Mouse (Mus musculus) limb, embryonic 11.5 days (tissue): ENCODE results near the gene Atg9b. TPM values are rescaled to one million over a fixed set of nuclear protein-coding genes. Genes with fewer than 3 reads are reported as not detected.

Source experiments
- ATAC-seq: fragments of 200-750 bp; cut with Nextera tagmentation; 2 replicates; pipeline ENCODE4 v1.8.0; 2017; ENCODE audit warnings: low read depth; ENCODE audit not compliant: insufficient number of reproducible peaks, low FRiP score, low TSS enrichment
- DNase-seq: peaks from one replicate; pipeline ENCODE4 v3.0.0-alpha.2; 2015; ENCODE audit warnings: low spot score
- H3K27ac ChIP-seq: fragments of 300-500 bp; sonication (generic); replicated peaks from 2 replicates; pipeline ENCODE4 v1.5.1; 2014; ENCODE audit warnings: low read depth, mild to moderate bottlenecking, low read length
- H3K27me3 ChIP-seq: fragments of 300-500 bp; sonication (generic); 2 replicates; pipeline ENCODE4 v1.6.1; 2014; ENCODE audit warnings: mild to moderate bottlenecking, low read length, mixed read lengths; ENCODE audit not compliant: control insufficient read depth, insufficient read depth
- H3K36me3 ChIP-seq: fragments of 300-500 bp; sonication (generic); 2 replicates; pipeline ENCODE4 v1.6.1; 2014; ENCODE audit warnings: mild to moderate bottlenecking, low read length, moderate library complexity, mixed read lengths; ENCODE audit not compliant: control insufficient read depth, insufficient read depth
- H3K4me1 ChIP-seq: fragments of 300-500 bp; sonication (generic); 2 replicates; pipeline ENCODE4 v1.6.1; 2014; ENCODE audit warnings: low read length, mixed read lengths; ENCODE audit not compliant: control insufficient read depth, insufficient read depth
- H3K4me2 ChIP-seq: fragments of 300-500 bp; sonication (generic); 2 replicates; pipeline ENCODE4 v1.6.1; 2014; ENCODE audit warnings: low read depth, mild to moderate bottlenecking, moderate library complexity; ENCODE audit not compliant: severe bottlenecking
- H3K4me3 ChIP-seq: fragments of 300-500 bp; sonication (generic); 2 replicates; pipeline ENCODE4 v1.5.1; 2014; ENCODE audit warnings: low read depth, low read length
- H3K9ac ChIP-seq: fragments of 300-500 bp; sonication (generic); 2 replicates; pipeline ENCODE4 v1.6.1; 2014; ENCODE audit warnings: mild to moderate bottlenecking, low read length
- H3K9me3 ChIP-seq: fragments of 300-500 bp; sonication (generic); 2 replicates; pipeline ENCODE4 v1.6.1; 2016; ENCODE audit warnings: low read length; ENCODE audit not compliant: control insufficient read depth
- WGBS: fragments of 180-500 bp; shearing (Covaris S2); extraction: QIAGEN DNeasy Blood & Tissue Kit; methylation state at CpG from one replicate; pipeline ENCODE4 v1.1.7; 2014; 5-methylcytosine and 5-hydroxymethylcytosine counted together
- polyA plus RNA-seq: library from polyadenylated mRNA; unstranded; fragments of >200 nt; fragmentation: Nextera tagmentation; extraction: Ambion mirVana; gene quantifications from 2 replicates; pipeline ENCODE4 v1.2.1, GENCODE M21; 2014

The Atg9b gene
- polyA plus RNA-seq, 1 experiment from 2014 or later: 0.35 TPM

DNA sequence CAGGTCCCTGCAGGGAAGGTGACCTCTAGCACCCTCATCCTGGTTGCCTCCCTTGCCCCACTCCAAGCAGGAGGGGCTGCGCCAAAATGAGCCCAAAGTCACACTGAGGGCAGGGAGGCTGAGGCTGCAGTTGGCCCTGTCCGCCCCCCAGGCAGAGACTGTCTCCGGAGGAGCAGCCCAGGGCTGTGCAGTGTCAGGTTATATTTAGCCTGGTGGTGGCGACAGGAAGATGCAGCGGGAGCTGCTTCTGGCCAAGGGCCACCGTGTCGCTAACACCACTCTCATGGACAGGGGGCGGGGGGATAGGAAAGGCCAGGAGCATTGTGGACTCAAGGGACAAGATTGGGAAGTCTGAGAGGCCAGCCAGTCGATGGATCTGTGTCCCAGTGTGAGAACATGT, 54.6 kb downstream of the Atg9b start:
- no peaks in the 10 kb centered on the region for H3K4me1 ChIP-seq
- H3K4me3 ChIP-seq: no peak overlapping the region
- H3K36me3 ChIP-seq: no peaks in the 10 kb centered on the region
- no peaks in the 10 kb centered on the region for H3K27me3 ChIP-seq
- H3K4me2 ChIP-seq: no peak overlapping the region
- H3K27ac ChIP-seq: no peak overlapping the region
- DNase-seq: no peak
- 33% methylated on average over 9 of the region's 9 CpGs for WGBS
- no peak for ATAC-seq
- 0 out of 2 replicates have a peak overlapping the region, but pooled peaks have one; percentile 5 for H3K9ac ChIP-seq
- no peaks in the 10 kb centered on the region for H3K9me3 ChIP-seq

DNA sequence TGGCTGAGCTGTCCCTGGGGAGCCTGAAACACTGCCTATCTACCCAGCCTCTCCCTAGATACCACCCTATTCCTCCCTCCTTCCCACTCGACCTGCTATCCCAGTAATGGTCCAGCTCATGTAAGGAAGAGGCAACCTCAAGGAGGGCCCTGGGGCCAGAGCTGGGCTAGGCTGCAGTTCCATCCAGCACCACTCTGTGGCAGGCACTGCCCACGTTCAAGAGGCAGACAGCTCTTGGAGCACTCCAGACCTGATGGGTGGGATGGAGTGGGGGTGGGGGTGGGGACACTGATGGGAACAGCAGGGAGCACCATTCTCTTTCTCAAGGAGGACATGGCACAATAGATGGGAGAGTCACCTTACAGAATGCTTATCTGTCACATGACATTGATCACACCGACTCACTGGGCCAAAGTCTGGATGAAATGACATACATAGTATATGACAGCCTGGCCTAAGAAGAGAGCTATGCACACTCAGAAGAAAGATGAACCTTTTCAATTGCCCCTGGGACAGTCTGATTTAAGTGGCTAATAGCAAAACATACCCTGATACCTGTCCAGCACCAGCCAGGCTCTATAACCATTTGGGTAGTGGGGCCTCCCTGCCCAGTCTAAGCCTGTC, 55.9 kb downstream of the Atg9b start:
- Histone ChIP-seq H3K36me3 (no peaks in the 10 kb centered on the region), H3K27me3 (no peaks in the 10 kb centered on the region), H3K9me3 (no peaks in the 10 kb centered on the region), H3K4me2 (no peak overlapping the region), H3K4me3 (no peak overlapping the region), H3K9ac (no peak overlapping the region), H3K4me1 (no peaks in the 10 kb centered on the region), H3K27ac (no peak overlapping the region)
- DNase-seq (peak; percentile 69), ATAC-seq (peak; percentile 75)
- WGBS: 29% methylated on average over 3 of the region's 3 CpGs

DNA sequence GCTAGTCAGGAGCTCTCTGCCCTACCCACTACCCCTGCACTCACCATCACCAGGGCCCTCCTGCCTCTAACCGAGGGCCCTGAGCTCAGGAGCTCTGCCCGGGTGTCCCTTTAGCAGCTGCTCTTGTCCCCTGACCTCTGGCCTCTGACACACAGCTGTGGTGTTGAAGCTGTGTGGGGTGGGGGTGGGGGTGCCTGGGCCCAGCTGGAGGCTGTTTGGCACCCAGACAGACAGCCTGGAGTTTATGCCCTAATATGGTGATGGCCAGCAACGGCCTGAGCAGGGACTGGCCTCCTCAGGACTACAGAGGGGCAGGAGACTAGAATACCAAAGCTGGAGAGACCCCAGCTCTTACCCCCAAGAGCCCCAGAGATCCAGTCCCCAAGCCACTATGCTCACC, 57.2 kb downstream of the Atg9b start:
- no peak for DNase-seq
- Histone ChIP-seq H3K27me3 (no peaks in the 10 kb centered on the region), H3K9me3 (no peaks in the 10 kb centered on the region), H3K4me2 (no peak overlapping the region), H3K9ac (no peak overlapping the region), H3K36me3 (no peaks in the 10 kb centered on the region), H3K27ac (no peak overlapping the region), H3K4me3 (no peak overlapping the region), H3K4me1 (peaks cover 4% of the 10 kb centered on the region)
- no peak for ATAC-seq
- WGBS: 3% methylated on average over 3 of the region's 3 CpGs

Other genes with a start within 250 kb of the Atg9b start
- gene Nupl2, start 227.2 kb downstream of the Atg9b start, polyA plus RNA-seq: 21.1 and 24.9 TPM in 2 replicates
- 6.7 and 7.1 TPM in 2 replicates for gene Kcnh2, start 40.5 kb downstream of the Atg9b start, polyA plus RNA-seq
- 4.8 and 5.3 TPM in 2 replicates for gene Nos3, start 27.3 kb downstream of the Atg9b start, polyA plus RNA-seq
- 37.6 and 40.5 TPM in 2 replicates for gene Abcb8, start 1.5 kb upstream of the Atg9b start, polyA plus RNA-seq
- gene Asic3, start 21.2 kb upstream of the Atg9b start, polyA plus RNA-seq: 0.33 and 0.40 TPM in 2 replicates
- 48.6 and 49.2 TPM in 2 replicates for gene Cdk5, start 31.4 kb upstream of the Atg9b start, polyA plus RNA-seq
- gene Slc4a2, start 31.7 kb upstream of the Atg9b start, polyA plus RNA-seq: 26.9 and 28.0 TPM in 2 replicates
- 89.6 and 95.1 TPM in 2 replicates for gene Fastk, start 53.1 kb upstream of the Atg9b start, polyA plus RNA-seq
- 25.4 and 27.1 TPM in 2 replicates for gene Tmub1, start 55.7 kb upstream of the Atg9b start, polyA plus RNA-seq
- gene Agap3, start 60.0 kb upstream of the Atg9b start, polyA plus RNA-seq: 39.9 and 52.1 TPM in 2 replicates
- gene Gbx1, start 135.1 kb upstream of the Atg9b start, polyA plus RNA-seq: 0.04 TPM in 1 of 2 replicates, not detected in the other
- gene Asb10, start 148.8 kb upstream of the Atg9b start, polyA plus RNA-seq: 0.40 and 0.81 TPM in 2 replicates
- not detected in 2 replicates for gene 4931409K22Rik, start 164.7 kb upstream of the Atg9b start, polyA plus RNA-seq
- gene Abcf2, start 185.3 kb upstream of the Atg9b start, polyA plus RNA-seq: 149 and 155 TPM in 2 replicates
- 8.1 and 9.0 TPM in 2 replicates for gene Chpf2, start 194.6 kb upstream of the Atg9b start, polyA plus RNA-seq
- 44.2 and 44.7 TPM in 2 replicates for gene Smarcd3, start 232.3 kb upstream of the Atg9b start, polyA plus RNA-seq